Mouse (Mus musculus) stomach, embryonic 15.5 days (tissue): Measurements from ENCODE around the gene Plcd3. TPM values are rescaled to one million over a fixed set of nuclear protein-coding genes. Genes with fewer than 3 reads are reported as not detected.

ENCODE experiments used
- ATAC-seq: fragments of 200-750 bp; cut with Nextera tagmentation; 2 replicates; pipeline ENCODE4 v1.8.0; 2017; ENCODE audit warnings: low read depth, moderate number of reproducible peaks, moderate TSS enrichment; ENCODE audit not compliant: insufficient read depth, low FRiP score
- H3K27ac ChIP-seq: fragments of 300-500 bp; sonication (generic); 2 replicates; pipeline ENCODE4 v1.5.1; 2015; ENCODE audit warnings: mild to moderate bottlenecking, inconsistent platforms
- H3K27me3 ChIP-seq: fragments of 300-500 bp; sonication (generic); replicated peaks from 2 replicates; pipeline ENCODE4 v1.6.1; 2015; ENCODE audit warnings: inconsistent platforms
- H3K36me3 ChIP-seq: fragments of 300-500 bp; sonication (generic); 2 replicates; pipeline ENCODE4 v1.6.1; 2015; ENCODE audit warnings: inconsistent platforms
- H3K4me1 ChIP-seq: fragments of 300-500 bp; sonication (generic); 2 replicates; pipeline ENCODE4 v1.6.1; 2015; ENCODE audit warnings: inconsistent platforms
- H3K4me2 ChIP-seq: fragments of 300-500 bp; sonication (generic); 2 replicates; pipeline ENCODE4 v1.6.1; 2015; ENCODE audit warnings: mild to moderate bottlenecking, inconsistent platforms
- H3K4me3 ChIP-seq: fragments of 300-500 bp; sonication (generic); replicated peaks from 2 replicates; pipeline ENCODE4 v1.5.1; 2015; ENCODE audit warnings: inconsistent platforms
- H3K9ac ChIP-seq: fragments of 300-500 bp; sonication (generic); 2 replicates; pipeline ENCODE4 v1.6.1; 2015; ENCODE audit warnings: inconsistent platforms
- H3K9me3 ChIP-seq: fragments of 300-500 bp; sonication (generic); 2 replicates; pipeline ENCODE4 v1.6.1; 2016; ENCODE audit warnings: inconsistent platforms
- WGBS: fragments of 180-500 bp; shearing (Covaris S2); methylation state at CpG from one replicate; pipeline ENCODE4 v1.1.7; 2015; 5-methylcytosine and 5-hydroxymethylcytosine counted together
- polyA plus RNA-seq: library from polyadenylated mRNA; unstranded; fragments of >200 nt; fragmentation: Nextera tagmentation; extraction: Ambion mirVana; gene quantifications from 2 replicates; pipeline ENCODE4 v1.2.1, GENCODE M21; 2015

Gene Plcd3
- polyA plus RNA-seq, 1 experiment from 2014 or later: 3.6 TPM

- no peak overlapping the region for H3K4me3 ChIP-seq
Observed at GRCm38 (mm10) chr11:103136039-103136577, 34.6 kb upstream of the Plcd3 start.

DNA sequence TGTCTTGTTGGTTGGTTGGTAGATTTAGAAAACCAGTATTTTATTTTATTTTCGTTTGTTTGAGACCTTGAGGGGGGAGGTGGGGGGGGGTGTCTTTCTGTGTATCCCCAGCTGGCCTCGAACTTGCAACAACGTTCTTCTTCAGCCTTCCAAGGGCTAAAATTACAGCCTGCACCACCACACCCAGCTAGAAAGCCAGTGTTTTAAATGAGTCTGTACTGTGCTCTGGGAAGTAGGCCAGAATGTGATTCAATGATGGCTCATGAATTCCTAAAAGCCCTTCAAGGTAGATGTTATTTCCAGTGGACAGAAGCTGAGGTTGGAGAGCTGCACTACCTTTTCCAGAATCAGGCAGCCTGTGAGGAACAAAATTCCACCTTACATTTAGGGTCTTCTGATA is 32.8 kb upstream of the Plcd3 start:
- Histone ChIP-seq H3K36me3 (peaks cover 6% of the 10 kb centered on the region; the same call in 1 of the 2 replicates), H3K27ac (peak overlapping the region; percentile 80; the same call in 1 of the 2 replicates), H3K4me3 (no peak overlapping the region), H3K9me3 (no peaks in the 10 kb centered on the region), H3K9ac (no peak overlapping the region), H3K4me2 (no peak overlapping the region), H3K27me3 (no peaks in the 10 kb centered on the region), H3K4me1 (peaks cover 24% of the 10 kb centered on the region)
- ATAC-seq: no peak
- 70% methylated on average over 3 of the region's 3 CpGs for WGBS

More at GRCm38 (mm10) chr11:103136039-103136577, 34.6 kb upstream of the Plcd3 start:
- H3K27ac ChIP-seq: no peak overlapping the region
- peaks cover 6% of the 10 kb centered on the region; the same call in 1 of the 2 replicates for H3K36me3 ChIP-seq
- ATAC-seq: no peak
- no peaks in the 10 kb centered on the region for H3K27me3 ChIP-seq
- no peaks in the 10 kb centered on the region for H3K9me3 ChIP-seq
- H3K4me2 ChIP-seq: no peak overlapping the region
- no peak overlapping the region for H3K9ac ChIP-seq
- 77% methylated on average over 8 of the region's 8 CpGs for WGBS
- H3K4me1 ChIP-seq: peaks cover 21% of the 10 kb centered on the region

- H3K36me3 ChIP-seq: peaks cover 3% of the 10 kb centered on the region; the same call in 1 of the 2 replicates
- WGBS: 49% methylated on average over 6 of the region's 6 CpGs
- peak overlapping the region; percentile 28 for H3K4me3 ChIP-seq
- peak overlapping the region; percentile 52 for H3K4me2 ChIP-seq
- peak overlapping the region; percentile 29; the same call in 1 of the 2 replicates for H3K9ac ChIP-seq
- no peak for ATAC-seq
- H3K27me3 ChIP-seq: no peaks in the 10 kb centered on the region
- H3K9me3 ChIP-seq: no peaks in the 10 kb centered on the region
- peak overlapping the region; percentile 80 for H3K27ac ChIP-seq
- peaks cover 24% of the 10 kb centered on the region for H3K4me1 ChIP-seq
Observed at GRCm38 (mm10) chr11:103133456-103134185, 32.2 kb upstream of the Plcd3 start.

- Histone ChIP-seq H3K4me3 (peak overlapping the region; percentile 92), H3K27me3 (no peaks in the 10 kb centered on the region), H3K9me3 (no peaks in the 10 kb centered on the region), H3K9ac (peak overlapping the region; percentile 99), H3K36me3 (no peaks in the 10 kb centered on the region), H3K27ac (peak overlapping the region; percentile 97), H3K4me2 (peak overlapping the region; percentile 70), H3K4me1 (peaks cover 24% of the 10 kb centered on the region)
- under 1% methylated on average over 48 of the region's 58 CpGs for WGBS
- ATAC-seq: peak; percentile 93
Observed at GRCm38 (mm10) chr11:103132576-103133455, 31.4 kb upstream of the Plcd3 start.

- Histone ChIP-seq H3K27me3 (no peaks in the 10 kb centered on the region), H3K4me1 (peaks cover 24% of the 10 kb centered on the region), H3K9me3 (no peaks in the 10 kb centered on the region), H3K9ac (peak within 1 kb of the TSS; percentile 99), H3K27ac (peak within 1 kb of the TSS; percentile 97), H3K36me3 (no peaks in the 10 kb centered on the region), H3K4me3 (peak within 1 kb of the TSS; percentile 92), H3K4me2 (peak within 1 kb of the TSS; percentile 70)
- under 1% methylated on average over 39 of the region's 39 CpGs for WGBS
- peak; percentile 40; the same call in 1 of the 2 replicates for ATAC-seq
Observed at GRCm38 (mm10) chr11:103131701-103132575, 30.5 kb upstream of the Plcd3 start, which contains the start of gene Hexim2. TSS of gene Hexim2 (plus strand) at chr11:103132429.

DNA sequence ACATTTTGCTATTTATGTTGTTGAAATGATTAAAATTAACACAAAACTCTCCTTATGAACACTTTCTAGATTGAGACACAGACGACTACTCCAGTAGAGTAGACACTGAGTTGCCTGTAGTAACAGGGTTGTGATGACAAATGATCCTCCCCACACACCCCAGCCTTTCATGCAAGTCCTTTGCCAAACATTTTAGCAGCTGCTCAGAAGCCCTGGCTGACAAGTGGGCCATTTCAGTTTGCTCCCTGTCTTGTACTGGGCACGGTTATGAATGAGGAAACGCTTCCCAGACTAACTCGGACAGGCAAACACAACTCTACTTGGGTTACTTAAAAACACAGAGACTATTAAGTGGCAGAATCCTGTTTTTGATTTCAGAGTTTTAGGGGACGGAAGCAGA is 18.9 kb upstream of the Plcd3 start:
- Histone ChIP-seq H3K4me3 (no peak overlapping the region), H3K9me3 (no peaks in the 10 kb centered on the region), H3K27ac (no peak overlapping the region), H3K9ac (no peak overlapping the region), H3K4me1 (peaks cover 6% of the 10 kb centered on the region), H3K27me3 (no peaks in the 10 kb centered on the region), H3K36me3 (no peaks in the 10 kb centered on the region), H3K4me2 (no peak overlapping the region)
- 27% methylated on average over 5 of the region's 5 CpGs for WGBS
- ATAC-seq: no peak

GRCm38 (mm10) chr11:103119609-103120008 is 18.2 kb upstream of the Plcd3 start:
- 49% methylated on average over 5 of the region's 5 CpGs for WGBS
- Histone ChIP-seq H3K9me3 (no peaks in the 10 kb centered on the region), H3K4me2 (no peak overlapping the region), H3K36me3 (no peaks in the 10 kb centered on the region), H3K9ac (no peak overlapping the region), H3K4me3 (no peak overlapping the region), H3K27ac (no peak overlapping the region), H3K4me1 (peaks cover 7% of the 10 kb centered on the region), H3K27me3 (no peaks in the 10 kb centered on the region)
- ATAC-seq: no peak

DNA sequence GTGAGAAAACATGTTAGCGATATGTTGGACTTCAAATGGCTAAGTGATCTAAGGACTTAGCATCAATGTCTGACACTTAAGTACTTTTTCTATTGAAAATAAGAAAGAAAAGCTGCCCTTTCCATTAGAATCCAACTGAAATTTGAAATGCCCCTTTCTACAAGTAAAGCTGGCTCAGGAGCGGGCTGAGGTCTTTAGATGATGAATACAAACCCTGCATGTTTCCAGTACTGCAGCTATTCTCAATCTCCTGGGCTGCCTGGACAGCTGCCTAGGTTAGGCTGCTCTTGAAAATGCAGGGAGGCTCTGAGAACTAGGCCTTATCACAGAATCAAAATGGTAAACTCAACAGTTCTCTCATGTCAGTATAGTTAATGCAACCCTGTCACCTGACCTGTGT is 17.4 kb upstream of the Plcd3 start:
- WGBS: 71% methylated on average over 2 of the region's 2 CpGs

DNA sequence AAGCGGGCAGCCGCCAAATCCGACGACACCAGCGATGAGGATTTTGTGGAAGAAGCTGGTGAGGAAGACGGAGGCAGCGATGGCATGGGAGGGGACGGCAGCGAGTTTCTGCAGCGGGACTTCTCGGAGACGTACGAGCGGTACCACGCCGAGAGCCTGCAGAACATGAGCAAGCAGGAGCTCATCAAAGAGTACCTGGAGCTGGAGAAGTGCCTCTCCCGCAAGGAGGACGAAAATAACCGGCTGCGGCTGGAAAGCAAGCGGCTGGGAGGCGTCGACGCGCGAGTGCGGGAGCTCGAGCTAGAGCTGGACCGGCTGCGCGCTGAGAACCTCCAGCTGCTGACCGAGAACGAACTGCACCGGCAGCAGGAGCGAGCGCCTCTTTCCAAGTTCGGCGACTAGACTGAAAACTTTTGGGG is 16.1 kb upstream of the Plcd3 start:
- no peaks in the 10 kb centered on the region for H3K36me3 ChIP-seq
- WGBS: under 1% methylated on average over 38 of the region's 38 CpGs
- H3K9ac ChIP-seq: peak overlapping the region; percentile 57; the same call in 1 of the 2 replicates
- no peaks in the 10 kb centered on the region for H3K27me3 ChIP-seq
- peak overlapping the region; percentile 94 for H3K27ac ChIP-seq
- ATAC-seq: no peak
- H3K9me3 ChIP-seq: no peaks in the 10 kb centered on the region
- peaks cover 13% of the 10 kb centered on the region for H3K4me1 ChIP-seq
- H3K4me3 ChIP-seq: peak overlapping the region; percentile 74
- H3K4me2 ChIP-seq: peak overlapping the region; percentile 80

More for the DNA sequence above, 17.4 kb upstream of the Plcd3 start:
- H3K9ac ChIP-seq: no peak overlapping the region
- no peak for ATAC-seq
- peak overlapping the region; percentile 80 for H3K4me2 ChIP-seq
- H3K27me3 ChIP-seq: no peaks in the 10 kb centered on the region
- H3K27ac ChIP-seq: no peak overlapping the region
- peaks cover 10% of the 10 kb centered on the region for H3K4me1 ChIP-seq
- H3K4me3 ChIP-seq: peak overlapping the region; percentile 74; the same call in 1 of the 2 replicates
- no peaks in the 10 kb centered on the region for H3K9me3 ChIP-seq
- no peaks in the 10 kb centered on the region for H3K36me3 ChIP-seq

GRCm38 (mm10) chr11:103116959-103117590 is 15.6 kb upstream of the Plcd3 start:
- Histone ChIP-seq H3K36me3 (no peaks in the 10 kb centered on the region), H3K27me3 (no peaks in the 10 kb centered on the region), H3K4me1 (peaks cover 18% of the 10 kb centered on the region), H3K9ac (peak overlapping the region; percentile 57), H3K4me2 (peak overlapping the region; percentile 80), H3K9me3 (no peaks in the 10 kb centered on the region), H3K4me3 (peak overlapping the region; percentile 74), H3K27ac (peak overlapping the region; percentile 94)
- WGBS: under 1% methylated on average over 35 of the region's 35 CpGs
- 0 out of 2 replicates have a peak, but pooled peaks have one; percentile 20 for ATAC-seq
